Mouse (Mus musculus) liver, adult (tissue): ENCODE results near the gene Tkfc.

Source experiments
- GATA4 ChIP-seq: IDR thresholded peaks from 2 replicates; pipeline ENCODE4 v1.6.1; 2014; ENCODE audit warnings: mild to moderate bottlenecking, low read length; ENCODE audit not compliant: insufficient replicate concordance

Tkfc gene

DNA sequence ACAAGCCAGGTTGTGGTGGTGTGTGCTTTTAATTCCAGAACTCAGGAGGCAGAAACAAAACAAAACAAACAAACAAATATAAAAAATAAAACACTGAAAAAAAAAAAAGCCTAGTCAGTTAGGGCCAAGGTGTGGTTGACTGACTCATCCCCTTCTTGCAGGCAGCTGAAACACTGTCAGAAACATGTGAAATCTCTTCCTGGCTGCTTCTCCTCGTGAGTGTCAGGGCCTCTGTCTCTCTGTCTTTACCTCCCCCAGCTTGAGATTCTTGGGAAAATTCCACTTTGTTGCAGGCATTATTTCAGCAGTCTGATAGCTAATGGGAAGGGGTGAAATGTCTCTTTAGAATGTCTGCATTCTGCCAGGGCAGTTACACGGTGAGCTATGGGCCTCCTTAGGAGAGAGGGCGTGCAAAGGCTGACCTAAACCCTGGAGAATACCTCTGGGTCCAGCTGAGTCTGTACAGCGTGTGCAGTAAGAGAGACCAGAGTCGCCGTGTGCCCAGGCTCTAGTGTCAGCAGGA lies 3.1 kb downstream of the Tkfc start:
- TF ChIP-seq GATA4 = no peak

DNA sequence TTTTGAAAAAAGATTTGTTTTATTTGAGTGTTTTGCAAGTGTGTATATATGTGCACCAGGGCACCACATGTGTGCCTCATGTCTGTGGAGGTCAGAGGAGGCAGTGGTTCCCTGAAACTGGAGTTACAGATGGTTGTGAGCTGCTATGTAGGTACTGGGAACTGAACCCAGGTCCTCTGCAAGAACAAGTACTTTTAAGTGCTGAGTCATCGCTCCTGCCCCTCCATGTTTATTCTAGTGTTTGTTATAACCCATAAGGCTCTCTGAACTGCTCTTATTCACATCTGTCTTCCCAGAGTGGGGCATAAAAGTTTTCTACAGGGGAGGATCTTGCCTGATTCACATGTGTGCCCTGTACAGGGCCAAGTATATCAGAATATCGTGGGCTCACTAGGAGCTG lies 5.8 kb downstream of the Tkfc start:
- TF ChIP-seq GATA4 = no peak

DNA sequence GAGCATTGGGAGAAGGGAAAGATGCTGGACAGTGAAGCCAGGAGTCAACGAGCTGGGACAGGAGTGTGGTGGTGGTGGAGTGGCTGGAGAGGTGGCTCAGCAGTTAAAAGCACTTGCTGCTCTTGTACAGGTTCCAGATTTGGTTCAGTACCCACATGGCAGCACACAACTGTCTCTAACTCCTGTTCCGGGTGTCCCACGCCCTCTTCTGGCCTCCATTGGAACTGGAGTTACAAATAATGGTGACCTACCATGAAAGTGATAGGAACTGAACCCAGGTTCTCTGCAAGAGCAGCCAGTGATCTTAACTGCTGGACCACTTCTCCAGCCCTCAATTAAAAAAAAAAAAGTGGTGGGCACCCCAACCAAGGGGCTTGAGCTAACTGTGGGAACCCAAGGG lies 7.3 kb downstream of the Tkfc start:
- no peak for TF ChIP-seq GATA4

DNA sequence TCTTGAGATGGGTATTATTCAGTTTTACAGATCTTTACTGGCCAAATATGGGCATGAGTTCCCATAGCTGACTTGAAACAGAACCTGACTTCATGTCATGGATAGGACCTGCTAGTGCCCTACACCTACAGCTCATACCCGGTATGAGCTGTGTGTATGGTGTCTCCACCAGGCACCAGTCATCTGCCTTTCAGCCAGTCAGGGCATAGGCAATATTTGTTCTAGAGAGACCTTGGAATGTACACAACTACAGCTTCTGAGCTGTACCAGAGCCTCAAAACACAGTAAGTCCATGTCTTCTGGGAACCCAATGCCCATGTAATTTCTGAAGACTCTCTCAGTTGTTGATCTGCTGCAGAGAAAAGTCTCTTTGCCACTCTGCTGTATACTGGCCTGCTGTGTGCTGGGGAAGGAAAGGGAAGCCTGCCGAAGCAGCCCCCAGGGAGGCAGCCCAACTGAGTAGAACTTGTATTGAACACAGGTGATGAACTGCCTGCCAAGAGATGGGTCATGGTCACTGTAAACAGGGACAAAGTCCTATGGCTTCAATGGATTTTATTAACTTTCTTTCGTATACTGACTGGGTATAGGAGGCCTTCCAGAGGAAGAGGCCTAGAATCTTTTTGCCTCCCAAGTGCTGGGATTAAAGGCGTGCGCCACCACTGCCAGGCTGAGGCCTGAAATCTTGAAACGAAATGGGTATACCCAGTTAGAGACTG lies 13.6 kb downstream of the Tkfc start:
- no peak for TF ChIP-seq GATA4

DNA sequence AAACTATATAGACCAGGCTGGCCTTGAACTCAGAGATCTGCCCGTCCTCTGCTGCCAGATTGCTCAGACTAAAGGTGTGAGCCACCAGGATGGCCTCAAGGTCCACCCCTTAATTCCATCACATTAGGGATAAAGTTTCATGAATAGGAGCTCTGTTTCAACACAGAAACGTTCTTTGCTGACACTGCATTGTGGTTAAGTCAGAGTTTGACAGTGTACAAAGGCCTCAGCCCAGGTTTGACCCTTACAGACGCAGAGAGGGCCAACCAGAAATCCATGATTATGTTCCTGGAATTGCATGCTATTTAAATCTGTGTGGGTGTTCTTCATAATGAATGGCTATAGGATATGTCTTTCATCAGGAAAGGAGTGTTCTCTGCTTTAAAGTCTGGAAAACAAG lies 15.2 kb downstream of the Tkfc start:
- TF ChIP-seq GATA4 = no peak

DNA sequence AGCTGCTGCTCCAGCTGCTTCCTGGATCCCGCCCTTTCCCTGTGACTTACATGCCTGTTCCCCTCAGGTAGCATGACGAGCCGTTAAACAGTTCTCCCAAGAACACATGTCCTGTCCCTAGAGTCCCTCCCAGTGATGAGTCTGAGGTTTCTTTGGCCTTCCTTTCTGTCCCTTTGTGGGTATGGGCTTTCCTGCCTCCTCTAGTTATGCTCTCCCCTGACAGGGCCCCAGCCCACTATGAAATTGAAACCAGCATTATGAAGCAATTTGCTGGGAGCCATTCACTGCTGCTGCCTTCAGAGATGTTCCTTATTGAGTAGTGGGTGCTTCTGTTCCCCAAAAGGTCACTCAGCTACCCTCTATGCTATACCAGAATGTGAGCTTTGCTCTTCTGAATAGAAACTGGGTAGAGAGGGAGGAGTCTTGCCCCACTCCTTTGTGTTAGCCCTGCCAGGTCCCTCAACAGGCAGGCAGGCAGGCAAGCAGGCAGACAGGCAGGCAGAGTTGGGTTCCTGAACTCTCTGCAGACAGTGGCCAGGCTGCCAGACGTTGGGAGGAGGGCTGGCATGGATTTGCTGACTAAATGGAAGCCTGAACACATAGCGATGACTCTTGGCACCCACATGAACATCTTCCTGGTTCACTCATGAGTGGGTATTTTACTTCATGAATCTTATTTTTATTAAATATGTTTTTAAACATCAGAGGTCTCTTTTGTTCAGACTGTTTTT lies 16.2 kb downstream of the Tkfc start:
- no peak for TF ChIP-seq GATA4

DNA sequence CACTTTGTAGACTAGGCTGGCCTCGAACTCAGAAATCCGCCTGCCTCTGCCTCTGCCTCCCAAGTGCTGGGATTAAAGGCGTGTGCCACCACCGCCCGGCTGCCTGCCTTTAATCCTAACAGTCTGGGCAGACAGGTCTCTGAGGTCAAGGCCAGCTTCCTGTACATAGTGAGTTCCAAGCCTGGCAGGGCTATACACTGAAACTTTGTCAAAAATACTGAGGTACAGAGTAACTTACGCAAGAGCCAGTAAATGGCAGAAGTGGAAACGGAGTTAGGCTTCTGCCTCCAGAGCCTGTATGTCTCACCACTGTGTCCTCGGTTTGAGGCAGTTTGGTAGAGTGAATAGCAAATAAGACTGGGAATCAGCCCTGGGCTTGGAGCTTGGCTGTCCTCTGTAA lies 18.2 kb downstream of the Tkfc start:
- TF ChIP-seq GATA4 = no peak

DNA sequence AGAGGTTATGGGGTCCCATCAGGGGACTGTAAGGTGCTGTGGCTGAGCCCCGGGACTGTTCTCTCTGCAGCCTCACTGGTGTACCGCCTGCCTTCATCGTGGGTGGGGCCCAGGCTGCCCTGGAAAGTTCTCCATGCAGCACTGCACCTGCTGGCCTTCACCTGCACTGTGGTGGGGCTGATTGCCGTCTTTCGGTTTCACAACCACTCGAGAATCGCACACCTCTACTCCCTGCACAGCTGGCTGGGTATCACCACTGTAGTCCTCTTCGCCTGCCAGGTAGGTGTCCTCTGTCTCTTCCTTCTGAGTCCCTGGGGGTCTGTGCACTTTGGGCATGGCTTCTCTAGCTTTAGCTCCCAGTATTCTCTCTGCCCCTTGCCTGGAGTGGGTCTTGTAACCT lies 20.3 kb downstream of the Tkfc start:
- no peak for TF ChIP-seq GATA4

DNA sequence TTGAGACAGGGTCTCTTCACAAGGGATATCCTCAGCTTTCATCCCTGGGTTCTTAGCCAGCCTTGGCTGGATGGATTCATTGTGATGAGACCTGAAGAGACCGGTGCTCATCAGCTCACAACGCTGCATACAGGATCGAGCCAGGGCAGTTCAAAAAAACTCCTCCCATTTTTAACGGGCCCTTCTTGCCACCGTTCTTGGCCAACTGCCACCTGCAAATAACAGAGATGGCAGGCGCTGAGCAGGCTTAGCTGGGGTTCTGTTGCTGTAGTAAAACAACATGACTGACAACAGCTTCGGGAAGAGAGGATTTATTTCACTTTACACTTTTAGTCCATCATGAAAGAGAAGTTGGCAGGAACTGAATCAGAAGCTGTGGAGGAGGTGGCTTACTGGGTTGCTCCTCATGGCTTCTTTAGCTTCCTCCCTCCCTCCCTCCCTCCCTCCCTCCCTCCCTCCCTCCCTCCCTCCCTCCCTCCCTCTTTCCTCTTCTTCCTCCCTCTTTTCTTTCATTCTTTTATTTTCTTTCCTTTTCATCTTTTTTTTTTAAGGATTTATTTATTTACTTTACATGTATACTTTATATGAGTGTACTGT lies 21.8 kb downstream of the Tkfc start:
- TF ChIP-seq GATA4 = no peak

DNA sequence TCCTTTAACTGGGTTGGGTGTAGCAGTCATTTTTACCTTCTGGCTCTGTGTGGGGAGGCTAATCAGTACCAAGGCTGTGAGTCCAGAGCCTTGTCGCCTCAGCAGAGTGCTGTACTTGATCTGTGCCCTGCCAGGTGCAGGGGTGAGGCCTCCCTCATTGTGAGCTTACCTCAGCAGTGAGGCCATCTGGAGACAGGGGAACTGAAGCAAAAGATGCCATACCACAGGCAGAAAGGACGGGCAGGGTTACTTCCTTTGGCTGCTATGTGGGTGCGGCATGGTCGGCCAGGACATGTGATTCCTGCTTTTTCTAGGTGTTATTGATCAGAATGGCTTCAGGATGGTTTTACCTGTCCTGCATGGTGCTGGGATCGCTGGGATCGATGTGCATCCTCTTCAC lies 23.5 kb downstream of the Tkfc start:
- TF ChIP-seq GATA4 = no peak

DNA sequence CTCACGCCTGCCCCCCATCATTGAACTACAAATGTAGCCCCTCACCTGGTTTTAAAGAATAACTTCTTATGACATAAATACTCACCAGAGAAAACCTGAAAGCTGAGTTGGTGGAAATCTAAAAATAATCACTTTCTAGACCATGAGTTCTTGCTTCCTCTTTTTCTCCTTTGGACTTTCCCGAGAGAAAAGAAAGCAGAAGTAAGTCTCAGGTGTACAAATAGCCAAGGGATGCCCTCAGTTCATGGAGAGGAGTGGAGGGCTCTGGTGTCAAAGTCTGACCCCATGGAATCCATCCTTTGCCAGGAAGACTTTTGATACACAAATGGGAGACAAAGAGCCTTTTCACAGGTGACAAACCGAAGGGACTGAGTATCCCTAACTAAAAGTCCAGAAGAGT lies 24.7 kb downstream of the Tkfc start:
- no peak for TF ChIP-seq GATA4

DNA sequence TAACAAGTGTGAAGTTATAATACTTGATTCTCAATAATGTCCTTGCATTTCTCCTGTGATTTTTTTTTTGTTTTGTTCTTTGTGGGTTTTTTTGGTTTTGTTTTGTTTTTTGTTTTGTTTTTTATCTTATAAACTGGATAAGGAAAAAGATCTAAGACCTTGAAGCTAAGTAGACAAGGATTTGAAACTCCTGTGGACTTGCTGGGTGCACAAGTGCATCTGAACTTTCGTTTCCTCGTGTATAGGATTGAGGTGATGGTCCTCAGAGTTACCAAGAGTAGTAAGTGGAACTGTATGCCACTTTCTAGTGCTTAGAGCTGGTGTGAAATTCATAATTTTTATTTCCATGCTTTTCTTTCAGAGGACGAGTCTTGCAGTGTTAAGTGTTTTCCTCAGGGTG lies 25.4 kb downstream of the Tkfc start:
- TF ChIP-seq GATA4 = no peak

DNA sequence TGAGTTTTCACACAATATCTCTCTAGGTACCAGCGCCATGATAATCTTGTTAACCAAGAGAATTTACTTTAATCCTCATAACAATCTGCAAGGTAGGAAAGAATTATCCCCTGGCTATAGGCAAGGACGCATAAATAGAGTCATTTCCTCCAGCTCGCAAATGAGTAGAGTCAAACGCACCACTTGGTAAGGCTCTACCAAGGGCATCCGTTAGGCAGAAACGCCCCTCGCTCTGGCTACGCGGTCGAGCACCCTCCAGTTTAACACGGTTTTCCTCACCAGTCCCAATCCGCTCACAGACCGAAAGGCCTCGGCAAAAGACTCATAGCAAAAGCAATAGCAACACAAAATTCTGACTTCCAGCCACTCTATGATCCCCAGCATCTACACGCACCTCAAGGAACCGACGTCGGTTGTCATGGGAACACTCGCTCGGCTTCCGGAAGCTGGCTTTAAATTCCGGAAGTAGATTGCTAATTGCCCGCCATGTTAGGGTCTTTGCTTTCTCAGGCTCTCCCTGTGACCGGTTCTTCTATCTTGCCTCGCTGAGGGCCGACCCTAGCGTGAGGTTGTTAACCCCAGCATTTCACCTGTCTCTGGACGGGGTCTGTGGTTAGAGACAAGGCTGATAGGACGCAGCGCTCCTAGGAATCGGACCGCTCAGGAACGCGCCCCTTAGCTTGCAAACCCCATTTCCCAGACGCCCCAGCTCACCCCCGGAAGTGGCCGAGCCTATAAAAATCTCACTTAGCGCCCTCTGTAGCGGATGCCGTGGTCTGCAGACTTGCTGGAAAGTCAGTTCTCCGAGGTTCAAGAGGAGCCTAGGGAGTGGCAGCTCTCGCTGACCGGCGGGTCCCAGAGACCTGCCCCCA lies 28.5 kb downstream of the Tkfc start, which contains the start of the genes Cyb561a3 and Tmem138:
Gene Cyb561a3 (plus strand): TSS at position 483 of the 872 bp plus-strand sequence.
Gene Tmem138 (minus strand): TSS at position 673 of the 872 bp plus-strand sequence.
- TF ChIP-seq GATA4 = peak; percentile 72

DNA sequence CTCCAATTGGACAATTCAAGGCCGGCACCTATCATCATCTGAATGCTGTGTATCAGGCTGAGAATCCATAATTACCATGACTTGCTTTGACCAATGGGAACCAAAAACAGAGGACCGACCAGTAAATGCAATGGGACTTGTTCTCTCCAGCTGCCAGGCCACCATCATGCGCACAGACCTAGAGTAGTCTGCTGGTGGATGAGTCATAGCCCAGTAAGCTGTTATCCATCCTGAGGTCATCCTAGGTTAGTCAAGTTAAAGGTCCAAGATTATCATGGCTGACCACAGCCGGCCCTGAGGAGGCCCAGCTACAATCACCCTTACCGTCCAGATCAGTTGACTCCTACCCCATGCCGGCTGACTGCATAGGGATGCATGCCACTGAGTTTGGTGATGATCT lies 35.8 kb downstream of the Tkfc start:
- no peak for TF ChIP-seq GATA4

DNA sequence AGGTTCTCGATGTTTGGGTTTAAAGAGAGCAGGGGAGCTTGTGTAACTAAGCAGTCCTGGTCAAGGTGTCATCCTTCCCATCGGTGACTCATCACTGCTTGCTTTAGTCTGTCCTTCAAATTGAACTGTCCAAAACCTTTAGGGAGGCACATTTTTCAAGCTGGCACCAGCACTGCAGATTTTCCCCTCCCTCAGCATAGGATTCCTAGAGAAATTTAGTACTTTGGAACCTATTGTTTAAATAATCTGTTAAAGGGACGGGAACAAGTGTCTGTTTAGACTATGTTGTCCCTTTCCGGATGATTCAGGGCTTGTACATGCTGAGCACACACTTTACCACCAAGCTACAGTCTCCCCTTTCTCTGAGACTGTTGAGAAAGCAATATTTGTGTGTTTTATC lies 40.2 kb downstream of the Tkfc start:
- no peak; the same call in 1 of the 2 replicates for TF ChIP-seq GATA4
